Mouse (Mus musculus) MEL (cell line): ENCODE measurements around the gene Sash1. TPM values are rescaled to one million over a fixed set of nuclear protein-coding genes. Genes with fewer than 3 reads are reported as not detected.
"Not testable (repeated sequence)": the region's sequence is repeated elsewhere in the genome, so short reads cannot be mapped to it uniquely, and the experiment has no call there.

Source experiments
- DNase-seq: peaks from one replicate; pipeline ENCODE4 v3.0.0; 2011; ENCODE audit warnings: low read depth, low spot score
- H3K27ac ChIP-seq: 2 replicates; pipeline ENCODE4 v1.5.1; 2012; ENCODE audit warnings: low read depth, mild to moderate bottlenecking, control low read depth, low read length, moderate library complexity; ENCODE audit not compliant: control insufficient read depth
- H3K27me3 ChIP-seq, 2 experiments: fragments of 150-350 bp in 1 of 2; sonication (generic) in 1 of 2; 2 replicates each; pipeline ENCODE4 v1.6.1; 2012; ENCODE audit warnings: low read length in 2 of 2, mild to moderate bottlenecking in 2 of 2, improper control_type of control experiment in 1 of 2, moderate library complexity in 1 of 2; ENCODE audit not compliant: insufficient read depth in 2 of 2, control insufficient read depth in 1 of 2
- H3K36me3 ChIP-seq, 2 experiments: 2 replicates each; pipeline ENCODE4 v1.6.1; 2012 to 2014; ENCODE audit warnings: low read length in 2 of 2, improper control_type of control experiment in 1 of 2, inconsistent platforms in 1 of 2, mild to moderate bottlenecking in 1 of 2; ENCODE audit not compliant: insufficient read depth in 2 of 2, control insufficient read depth in 1 of 2
- H3K4me1 ChIP-seq, 2 experiments: fragments of 150-350 bp in 1 of 2; sonication (generic) in 1 of 2; 2 replicates each; pipeline ENCODE4 v1.6.1; 2012; ENCODE audit warnings: low read length in 2 of 2, improper control_type of control experiment in 1 of 2, mild to moderate bottlenecking in 1 of 2; ENCODE audit not compliant: insufficient read depth in 2 of 2, control insufficient read depth in 1 of 2
- H3K4me3 ChIP-seq, 2 experiments: fragments of 150-350 bp in 1 of 2; sonication (generic) in 1 of 2; 2 replicates each; pipeline ENCODE4 v1.5.1; 2012; ENCODE audit warnings: low read depth in 2 of 2, low read length in 2 of 2, mild to moderate bottlenecking in 2 of 2, moderate library complexity in 2 of 2, control low read depth in 1 of 2, improper control_type of control experiment in 1 of 2; ENCODE audit not compliant: control insufficient read depth in 1 of 2, insufficient read depth in 1 of 2
- H3K79me2 ChIP-seq: 2 replicates; pipeline ENCODE4 v1.6.1; 2012; ENCODE audit warnings: mild to moderate bottlenecking, low read length, moderate library complexity; ENCODE audit not compliant: control insufficient read depth, poor library complexity, insufficient read depth
- H3K9ac ChIP-seq: 2 replicates; pipeline ENCODE4 v1.6.1; 2012; ENCODE audit warnings: low read depth, mild to moderate bottlenecking, control low read depth, low read length, moderate library complexity; ENCODE audit not compliant: control insufficient read depth, poor library complexity, severe bottlenecking
- H3K9me3 ChIP-seq: fragments of 150-350 bp; sonication (generic); replicated peaks from 2 replicates; pipeline ENCODE4 v1.6.1; 2012; ENCODE audit warnings: mild to moderate bottlenecking, low read length, improper control_type of control experiment, moderate library complexity; ENCODE audit not compliant: insufficient read depth
- BHLHE40 ChIP-seq: IDR thresholded peaks from 2 replicates; pipeline ENCODE4 v1.6.1; 2012; ENCODE audit warnings: low read depth, mild to moderate bottlenecking, inconsistent platforms, low read length, improper control_type of control experiment, borderline replicate concordance
- CHD1 ChIP-seq: IDR thresholded peaks from 2 replicates; pipeline ENCODE4 v1.6.1; 2012; ENCODE audit warnings: low read depth, mild to moderate bottlenecking, inconsistent platforms, low read length, improper control_type of control experiment
- CTCF ChIP-seq, 3 experiments: IDR thresholded peaks in 2 of 3; conservative IDR thresholded peaks in 1 of 3; 2 replicates each; pipeline ENCODE4 v1.5.1; 2011 to 2012; ENCODE audit warnings: low read length in 3 of 3, low read depth in 2 of 3, mild to moderate bottlenecking in 2 of 3, improper control_type of control experiment in 1 of 3, inconsistent platforms in 1 of 3, mixed read lengths in 1 of 3, moderate library complexity in 1 of 3; ENCODE audit not compliant: control insufficient read depth in 1 of 3, insufficient read depth in 1 of 3, poor library complexity in 1 of 3, severe bottlenecking in 1 of 3
- EP300 ChIP-seq, 2 experiments: IDR thresholded peaks; 2 replicates each; pipeline ENCODE4 v1.6.1; 2011; ENCODE audit warnings: improper control_type of control experiment in 2 of 2, low read length in 2 of 2, low read depth in 1 of 2, mild to moderate bottlenecking in 1 of 2
- ETS1 ChIP-seq: IDR thresholded peaks from 2 replicates; pipeline ENCODE4 v1.6.1; 2012; ENCODE audit warnings: low read depth, mild to moderate bottlenecking, inconsistent platforms, low read length, improper control_type of control experiment, moderate library complexity
- GABPA ChIP-seq: IDR thresholded peaks from 2 replicates; pipeline ENCODE4 v1.6.1; 2012; ENCODE audit warnings: low read depth, mild to moderate bottlenecking, inconsistent platforms, low read length, improper control_type of control experiment, moderate library complexity
- KAT2A ChIP-seq: conservative IDR thresholded peaks from 2 replicates; pipeline ENCODE4 v1.6.1; 2012; ENCODE audit warnings: low read depth, low read length, improper control_type of control experiment, inconsistent platforms
- MAFK ChIP-seq: IDR thresholded peaks from 2 replicates; pipeline ENCODE4 v1.6.1; 2011; ENCODE audit warnings: low read depth, mild to moderate bottlenecking, low read length, improper control_type of control experiment, borderline replicate concordance
- MXI1 ChIP-seq: IDR thresholded peaks from 2 replicates; pipeline ENCODE4 v1.6.1; 2011; ENCODE audit warnings: mild to moderate bottlenecking, low read depth, low read length, improper control_type of control experiment
- MYC ChIP-seq: IDR thresholded peaks from 2 replicates; pipeline ENCODE4 v1.6.1; 2011; ENCODE audit warnings: low read depth, mild to moderate bottlenecking, low read length, improper control_type of control experiment, moderate library complexity
- NELFE ChIP-seq: IDR thresholded peaks from 2 replicates; pipeline ENCODE4 v1.6.1; 2011; ENCODE audit warnings: low read depth, low read length, improper control_type of control experiment
- NRF1 ChIP-seq: IDR thresholded peaks from 2 replicates; pipeline ENCODE4 v1.6.1; 2014; ENCODE audit warnings: low read depth, mild to moderate bottlenecking, inconsistent platforms, low read length, improper control_type of control experiment, moderate library complexity; ENCODE audit not compliant: poor library complexity, insufficient read depth, severe bottlenecking
- POLR2AphosphoS5 ChIP-seq: IDR thresholded peaks from 2 replicates; pipeline ENCODE4 v1.6.1; 2012; ENCODE audit warnings: low read depth, borderline replicate concordance, mild to moderate bottlenecking, inconsistent platforms, low read length, moderate library complexity, mixed read lengths
- SMC3 ChIP-seq: IDR thresholded peaks from 2 replicates; pipeline ENCODE4 v1.6.1; 2011; ENCODE audit warnings: low read depth, low read length, improper control_type of control experiment
- TBP ChIP-seq: IDR thresholded peaks from 2 replicates; pipeline ENCODE4 v1.8.0; 2011; ENCODE audit warnings: low read depth, low read length, improper control_type of control experiment
- TCF12 ChIP-seq: IDR thresholded peaks from 2 replicates; pipeline ENCODE4 v1.6.1; 2014; ENCODE audit warnings: low read depth, mild to moderate bottlenecking, inconsistent platforms, low read length, improper control_type of control experiment, moderate library complexity
- ZC3H11A ChIP-seq: IDR thresholded peaks from 2 replicates; pipeline ENCODE4 v1.6.1; 2012; ENCODE audit warnings: low read depth, mild to moderate bottlenecking, inconsistent platforms, low read length, improper control_type of control experiment
- polyA plus RNA-seq, 2 experiments: library from polyadenylated mRNA; stranded (reverse) in 1 of 2; unstranded in 1 of 2; fragments of >175 nt in 1 of 2; fragments of >200 nt in 1 of 2; gene quantifications; 2 replicates each; pipeline versions ENCODE4 v1.2.1 to v1.2.4; 2012; ENCODE audit warnings: low replicate concordance in 2 of 2, low read depth in 1 of 2; ENCODE audit not compliant: insufficient read length in 2 of 2, insufficient read depth in 1 of 2, missing spikeins in 1 of 2
- total RNA-seq: library from RNA; depleted of rRNA; stranded (reverse); fragments of 300-350 nt; gene quantifications from 2 replicates; pipeline ENCODE4 v1.2.3, GENCODE M21; 2012

Gene Sash1
- total and polyA plus RNA-seq, 3 experiments, result not detected

- TF ChIP-seq MYC, result no peak
- peak; percentile 43 to 74 (median 43); a peak in 5 of 6 replicates for TF ChIP-seq CTCF (IDR thresholded peaks at IDR 0.05 in 2 of 3, conservative IDR thresholded peaks at IDR 0.05 in 1 of 3; ENCODE audit: control insufficient read depth in 1 of 3, insufficient read depth in 1 of 3, low read depth in 2 of 3, low read length in 3 of 3, poor library complexity in 1 of 3, severe bottlenecking in 1 of 3)
- peak; percentile 26; the same call in 1 of the 2 replicates for TF ChIP-seq SMC3
- H3K9ac ChIP-seq, result no peak overlapping the region
- no peaks in the 10 kb centered on the region for H3K27me3 ChIP-seq
- no peaks in the 10 kb centered on the region for H3K9me3 ChIP-seq
- no peaks in the 10 kb centered on the region for H3K79me2 ChIP-seq
- H3K4me3 ChIP-seq, result no peak overlapping the region
- DNase-seq, result peak; percentile 36
- no peaks in the 10 kb centered on the region for H3K4me1 ChIP-seq
- no peaks in the 10 kb centered on the region for H3K36me3 ChIP-seq
- no peak overlapping the region for H3K27ac ChIP-seq
Measured at GRCm38 (mm10) chr10:8715679-8716284, 170.1 kb downstream of the Sash1 start.

GRCm38 (mm10) chr10:8696636-8697035 is 189.2 kb downstream of the Sash1 start:
- H3K27me3 ChIP-seq, H3K79me2 ChIP-seq, H3K9ac ChIP-seq, H3K9me3 ChIP-seq, DNase-seq, H3K4me1 ChIP-seq, H3K4me3 ChIP-seq, H3K36me3 ChIP-seq, H3K27ac ChIP-seq: not testable (repeated sequence)

GRCm38 (mm10) chr10:8693996-8694500 is 191.8 kb downstream of the Sash1 start:
- TF ChIP-seq CHD1 (no peak), SMC3 (no peak), ZC3H11A (no peak), TCF12 (no peak), ETS1 (no peak), TBP (no peak), POLR2AphosphoS5 (no peak), MAFK (no peak), GABPA (no peak), MXI1 (no peak), KAT2A (no peak), NELFE (no peak), NRF1 (no peak), EP300 (IDR thresholded peaks at IDR 0.05; ENCODE audit: low read depth in 1 of 2, low read length in 2 of 2) (no peak), BHLHE40 (no peak)
- Histone ChIP-seq H3K9me3 (no peaks in the 10 kb centered on the region), H3K9ac (no peak overlapping the region)

More at GRCm38 (mm10) chr10:8693996-8694500, 191.8 kb downstream of the Sash1 start:
- Histone ChIP-seq H3K79me2 (no peaks in the 10 kb centered on the region), H3K4me3 (no peak overlapping the region), H3K27me3 (no peaks in the 10 kb centered on the region), H3K36me3 (no peaks in the 10 kb centered on the region), H3K4me1 (no peaks in the 10 kb centered on the region), H3K27ac (no peak overlapping the region)
- DNase-seq, result no peak
